Mouse (Mus musculus): Measurements from ENCODE around the gene Gm21488. TPM values are rescaled to one million over a fixed set of nuclear protein-coding genes. Genes with fewer than 3 reads are reported as not detected.

The Gm21488 gene
- not detected for polyA plus RNA-seq (2017; shearing (Covaris generic))

DNA sequence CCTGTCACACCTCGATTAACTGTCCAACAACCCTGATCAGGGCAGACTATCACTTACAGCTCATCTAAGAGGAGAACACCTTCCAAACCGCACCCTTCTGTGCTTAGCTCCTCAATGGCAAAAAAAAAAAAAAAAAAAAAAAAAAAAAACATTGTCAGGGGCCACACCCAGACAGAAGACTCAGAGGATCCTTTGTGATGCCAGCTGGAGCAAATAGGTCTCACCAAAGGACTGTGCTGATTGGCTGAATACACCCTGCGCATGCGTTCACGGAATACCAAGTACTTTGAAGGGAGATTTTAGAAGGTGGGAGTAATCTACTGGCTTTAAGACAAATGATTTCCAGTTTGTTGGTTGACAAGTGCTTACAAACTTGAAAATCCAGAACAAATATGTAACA lies at the start of gene Gm21488:
Gene Gm21488 (minus strand): TSS at position 101 of the 400 bp plus-strand sequence.

